Mouse (Mus musculus): ENCODE measurements at regions not wholly inside any gene's neighbourhood (a gene's known extent, or its start where the extent isn't known, plus 50 kb on each side); places are given as distances from the start of the nearest gene placed in this dataset.

- no peaks in the 10 kb centered on the region for H3K36me3 ChIP-seq (ENCODE audit: control insufficient read depth, insufficient read depth, low read length)
- no peaks in the 10 kb centered on the region for H3K4me1 ChIP-seq (ENCODE audit: control insufficient read depth, insufficient read depth, low read length)
- no peak overlapping the region for H3K27ac ChIP-seq (replicated peaks; ENCODE audit: low read depth, low read length)
- H3K9ac ChIP-seq (ENCODE audit: low read depth, low read length): no peak overlapping the region
- H3K27me3 ChIP-seq (replicated peaks; ENCODE audit: control insufficient read depth, insufficient read depth, low read length): no peaks in the 10 kb centered on the region
- ATAC-seq (ENCODE audit: low read depth) (no peak), DNase-seq (ENCODE audit: low spot score) (peak; percentile 4)
- no peak overlapping the region for H3K4me3 ChIP-seq (ENCODE audit: low read depth, low read length)
- no peaks in the 10 kb centered on the region for H3K9me3 ChIP-seq (ENCODE audit: control insufficient read depth, low read length)
- 70% methylated on average over 4 of the region's 4 CpGs for WGBS
- no peak overlapping the region for H3K4me2 ChIP-seq (ENCODE audit: low read depth, low read length)
Observed at GRCm38 (mm10) chr2:46365428-46366134, 1248.4 kb upstream of the Zeb2 start.

GRCm38 (mm10) chr2:46360049-46360712 is 1243.0 kb upstream of the Zeb2 start:
- Histone ChIP-seq H3K4me1 (ENCODE audit: control insufficient read depth, insufficient read depth, low read length) (no peaks in the 10 kb centered on the region), H3K9me3 (ENCODE audit: control insufficient read depth, low read length) (no peaks in the 10 kb centered on the region), H3K36me3 (ENCODE audit: control insufficient read depth, insufficient read depth, low read length) (no peaks in the 10 kb centered on the region), H3K27me3 (replicated peaks; ENCODE audit: control insufficient read depth, insufficient read depth, low read length) (no peaks in the 10 kb centered on the region), H3K4me2 (ENCODE audit: low read depth, low read length) (no peak overlapping the region), H3K27ac (replicated peaks; ENCODE audit: low read depth, low read length) (no peak overlapping the region), H3K4me3 (ENCODE audit: low read depth, low read length) (no peak overlapping the region), H3K9ac (ENCODE audit: low read depth, low read length) (no peak overlapping the region)
- DNase-seq (ENCODE audit: low spot score): no peak
- WGBS: 60% methylated on average over 4 of the region's 4 CpGs
- ATAC-seq (ENCODE audit: low read depth): no peak

GRCm38 (mm10) chr2:46358225-46358624 is 1241.0 kb upstream of the Zeb2 start:
- Histone ChIP-seq H3K9ac (ENCODE audit: low read depth, low read length) (no peak overlapping the region), H3K9me3 (ENCODE audit: control insufficient read depth, low read length) (no peaks in the 10 kb centered on the region), H3K4me2 (ENCODE audit: low read depth, low read length) (no peak overlapping the region), H3K27ac (replicated peaks; ENCODE audit: low read depth, low read length) (no peak overlapping the region), H3K4me1 (ENCODE audit: control insufficient read depth, insufficient read depth, low read length) (no peaks in the 10 kb centered on the region), H3K27me3 (replicated peaks; ENCODE audit: control insufficient read depth, insufficient read depth, low read length) (no peaks in the 10 kb centered on the region), H3K36me3 (ENCODE audit: control insufficient read depth, insufficient read depth, low read length) (no peaks in the 10 kb centered on the region), H3K4me3 (ENCODE audit: low read depth, low read length) (no peak overlapping the region)
- 89% methylated on average over 3 of the region's 3 CpGs for WGBS
- ATAC-seq (ENCODE audit: low read depth) (no peak), DNase-seq (ENCODE audit: low spot score) (no peak)

GRCm38 (mm10) chr2:46356651-46357050 is 1239.5 kb upstream of the Zeb2 start:
- Histone ChIP-seq H3K4me3 (ENCODE audit: low read depth, low read length) (no peak overlapping the region), H3K27me3 (replicated peaks; ENCODE audit: control insufficient read depth, insufficient read depth, low read length) (no peaks in the 10 kb centered on the region), H3K9ac (ENCODE audit: low read depth, low read length) (no peak overlapping the region), H3K4me2 (ENCODE audit: low read depth, low read length) (no peak overlapping the region), H3K9me3 (ENCODE audit: control insufficient read depth, low read length) (no peaks in the 10 kb centered on the region), H3K4me1 (ENCODE audit: control insufficient read depth, insufficient read depth, low read length) (no peaks in the 10 kb centered on the region), H3K36me3 (ENCODE audit: control insufficient read depth, insufficient read depth, low read length) (no peaks in the 10 kb centered on the region), H3K27ac (replicated peaks; ENCODE audit: low read depth, low read length) (no peak overlapping the region)
- ATAC-seq (ENCODE audit: low read depth) (no peak), DNase-seq (ENCODE audit: low spot score) (no peak)
- 83% methylated on average over 3 of the region's 3 CpGs for WGBS

GRCm38 (mm10) chr2:46340694-46341093 is 1223.5 kb upstream of the Zeb2 start:
- no peak overlapping the region for H3K4me2 ChIP-seq (ENCODE audit: low read depth, low read length)
- no peaks in the 10 kb centered on the region for H3K36me3 ChIP-seq (ENCODE audit: control insufficient read depth, insufficient read depth, low read length)
- H3K9me3 ChIP-seq (ENCODE audit: control insufficient read depth, low read length): no peaks in the 10 kb centered on the region
- no peak overlapping the region for H3K9ac ChIP-seq (ENCODE audit: low read depth, low read length)
- H3K4me1 ChIP-seq (ENCODE audit: control insufficient read depth, insufficient read depth, low read length): no peaks in the 10 kb centered on the region
- ATAC-seq (ENCODE audit: low read depth) (no peak), DNase-seq (ENCODE audit: low spot score) (no peak)
- WGBS: 82% methylated on average over 4 of the region's 4 CpGs
- H3K27ac ChIP-seq (replicated peaks; ENCODE audit: low read depth, low read length): no peak overlapping the region
- no peaks in the 10 kb centered on the region for H3K27me3 ChIP-seq (replicated peaks; ENCODE audit: control insufficient read depth, insufficient read depth, low read length)
- H3K4me3 ChIP-seq (ENCODE audit: low read depth, low read length): no peak overlapping the region

- no peak overlapping the region for H3K4me2 ChIP-seq (ENCODE audit: low read depth, low read length)
- ATAC-seq (ENCODE audit: low read depth): no peak
Observed at GRCm38 (mm10) chr2:46316666-46317065, 1199.5 kb upstream of the Zeb2 start.

GRCm38 (mm10) chr2:46315243-46315642 is 1198.0 kb upstream of the Zeb2 start:
- no peak overlapping the region for H3K27ac ChIP-seq (replicated peaks; ENCODE audit: low read depth, low read length)
- no peak overlapping the region for H3K4me3 ChIP-seq (ENCODE audit: low read depth, low read length)
- no peak for ATAC-seq (ENCODE audit: low read depth)
- H3K27me3 ChIP-seq (replicated peaks; ENCODE audit: control insufficient read depth, insufficient read depth, low read length): no peaks in the 10 kb centered on the region
- no peak overlapping the region for H3K9ac ChIP-seq (ENCODE audit: low read depth, low read length)
- H3K36me3 ChIP-seq (ENCODE audit: control insufficient read depth, insufficient read depth, low read length): no peaks in the 10 kb centered on the region
- WGBS: 88% methylated on average over 3 of the region's 3 CpGs
- H3K4me1 ChIP-seq (ENCODE audit: control insufficient read depth, insufficient read depth, low read length): no peaks in the 10 kb centered on the region
- DNase-seq (ENCODE audit: low spot score): no peak
- H3K4me2 ChIP-seq (ENCODE audit: low read depth, low read length): no peak overlapping the region
- H3K9me3 ChIP-seq (ENCODE audit: control insufficient read depth, low read length): no peaks in the 10 kb centered on the region

More at GRCm38 (mm10) chr2:46316666-46317065, 1199.5 kb upstream of the Zeb2 start:
- Histone ChIP-seq H3K27me3 (replicated peaks; ENCODE audit: control insufficient read depth, insufficient read depth, low read length) (no peaks in the 10 kb centered on the region), H3K9me3 (ENCODE audit: control insufficient read depth, low read length) (no peaks in the 10 kb centered on the region), H3K27ac (replicated peaks; ENCODE audit: low read depth, low read length) (no peak overlapping the region), H3K36me3 (ENCODE audit: control insufficient read depth, insufficient read depth, low read length) (no peaks in the 10 kb centered on the region), H3K4me1 (ENCODE audit: control insufficient read depth, insufficient read depth, low read length) (no peaks in the 10 kb centered on the region), H3K9ac (ENCODE audit: low read depth, low read length) (no peak overlapping the region), H3K4me3 (ENCODE audit: low read depth, low read length) (no peak overlapping the region)
- WGBS: 79% methylated on average over 2 of the region's 2 CpGs
- no peak for DNase-seq (ENCODE audit: low spot score)

GRCm38 (mm10) chr2:46307582-46308153 is 1190.5 kb upstream of the Zeb2 start:
- WGBS: 92% methylated on average over 2 of the region's 2 CpGs
- no peaks in the 10 kb centered on the region for H3K27me3 ChIP-seq (replicated peaks; ENCODE audit: control insufficient read depth, insufficient read depth, low read length)
- DNase-seq (ENCODE audit: low spot score): no peak
- no peak for ATAC-seq (ENCODE audit: low read depth)
- no peaks in the 10 kb centered on the region for H3K36me3 ChIP-seq (ENCODE audit: control insufficient read depth, insufficient read depth, low read length)
- no peak overlapping the region for H3K4me2 ChIP-seq (ENCODE audit: low read depth, low read length)
- H3K9ac ChIP-seq (ENCODE audit: low read depth, low read length): no peak overlapping the region
- H3K4me3 ChIP-seq (ENCODE audit: low read depth, low read length): no peak overlapping the region
- no peaks in the 10 kb centered on the region for H3K9me3 ChIP-seq (ENCODE audit: control insufficient read depth, low read length)
- no peaks in the 10 kb centered on the region for H3K4me1 ChIP-seq (ENCODE audit: control insufficient read depth, insufficient read depth, low read length)
- no peak overlapping the region for H3K27ac ChIP-seq (replicated peaks; ENCODE audit: low read depth, low read length)
